Mouse (Mus musculus) urinary bladder, postnatal 14 days (tissue): Measurements from ENCODE around the gene Tuba1a.
"Not testable (repeated sequence)": the region's sequence is repeated elsewhere in the genome, so short reads cannot be mapped to it uniquely, and the experiment has no call there.

ENCODE experiments used
- DNase-seq: peaks from one replicate; pipeline ENCODE4 v3.0.0; 2021; ENCODE audit warnings: low spot score

The Tuba1a gene

DNA sequence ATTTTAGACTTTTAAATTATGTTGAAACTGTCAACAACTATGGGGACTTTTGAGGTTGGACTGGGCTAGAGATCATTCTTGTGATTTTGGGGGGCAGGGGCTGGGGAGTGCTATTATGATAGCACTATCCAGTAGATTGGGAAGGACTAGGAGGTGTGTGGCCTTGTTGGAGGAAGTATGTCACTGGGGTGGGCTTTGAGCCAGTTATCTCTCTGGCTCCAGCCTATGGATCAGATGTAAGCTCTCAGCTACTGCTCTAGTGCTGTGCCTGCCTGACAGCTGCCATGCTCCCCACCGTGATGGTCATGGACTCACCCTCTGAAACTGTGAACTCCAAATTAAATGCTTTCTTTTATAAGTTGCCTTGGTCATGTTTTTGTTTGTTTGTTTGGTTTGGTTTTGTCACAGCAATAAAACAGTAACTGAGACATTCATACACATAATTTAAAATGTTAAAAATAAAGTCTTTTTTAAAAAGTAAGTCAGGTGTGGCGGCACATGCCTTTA, 30.4 kb downstream of the Tuba1a start:
- no peak for DNase-seq

DNA sequence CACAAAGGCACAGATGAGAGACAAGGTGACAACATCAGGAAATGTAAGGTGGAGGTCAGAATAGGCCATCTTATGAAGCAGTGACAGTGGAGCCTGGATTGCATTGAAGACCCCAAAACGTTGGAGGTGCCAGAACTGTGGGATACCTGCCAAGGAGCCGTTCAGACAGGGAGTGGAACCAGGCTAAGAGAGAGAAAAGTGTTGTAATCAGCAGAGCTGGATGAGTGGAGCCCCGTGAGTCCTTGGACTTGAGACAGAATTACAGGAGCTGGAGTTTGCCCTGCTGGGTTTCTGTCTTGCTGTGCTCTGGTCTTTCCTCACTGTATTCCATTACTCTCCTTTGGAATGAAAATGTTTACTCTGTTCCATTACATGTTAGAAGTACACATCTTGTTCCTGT, 30.9 kb downstream of the Tuba1a start:
- no peak for DNase-seq

DNA sequence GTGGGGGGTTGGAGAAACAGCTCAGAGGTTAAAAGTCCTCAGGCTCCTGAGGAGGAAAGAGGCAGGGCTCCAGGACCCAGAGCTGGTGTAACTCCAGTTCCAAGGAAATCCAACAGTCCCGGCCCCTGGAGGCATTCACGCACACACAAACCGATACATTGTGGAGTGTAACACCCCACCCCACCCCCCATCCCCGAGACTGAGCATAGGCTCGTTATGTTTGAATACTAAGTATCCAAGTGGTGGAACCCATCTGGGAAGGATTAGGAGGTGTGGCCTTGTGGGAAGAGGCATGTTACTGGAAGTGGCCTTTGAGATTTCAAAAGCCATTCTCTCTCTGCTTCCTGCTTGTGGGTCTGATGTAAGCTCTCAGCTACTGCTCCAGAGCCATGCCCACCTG, 32.0 kb downstream of the Tuba1a start:
- no peak for DNase-seq

DNA sequence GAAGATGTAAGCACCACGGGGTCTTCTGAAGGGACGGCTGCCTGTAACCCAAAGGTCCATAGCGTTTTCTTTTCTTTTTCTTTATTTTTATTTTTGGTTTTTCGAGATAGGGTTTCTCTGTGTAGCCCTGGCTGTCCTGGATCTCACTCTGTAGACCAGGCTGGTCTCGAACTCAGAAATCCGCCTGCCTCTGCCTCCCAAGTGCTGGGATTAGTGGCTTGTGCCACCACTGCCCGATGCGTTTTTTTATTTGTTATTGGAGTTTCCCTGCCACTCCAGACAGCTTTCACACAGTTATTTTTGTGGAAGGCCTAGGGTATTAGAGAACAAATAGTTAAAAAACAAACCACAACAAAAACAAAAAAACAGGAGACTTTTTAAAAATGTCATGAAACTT, 35.0 kb downstream of the Tuba1a start:
- DNase-seq, result not testable (repeated sequence)

DNA sequence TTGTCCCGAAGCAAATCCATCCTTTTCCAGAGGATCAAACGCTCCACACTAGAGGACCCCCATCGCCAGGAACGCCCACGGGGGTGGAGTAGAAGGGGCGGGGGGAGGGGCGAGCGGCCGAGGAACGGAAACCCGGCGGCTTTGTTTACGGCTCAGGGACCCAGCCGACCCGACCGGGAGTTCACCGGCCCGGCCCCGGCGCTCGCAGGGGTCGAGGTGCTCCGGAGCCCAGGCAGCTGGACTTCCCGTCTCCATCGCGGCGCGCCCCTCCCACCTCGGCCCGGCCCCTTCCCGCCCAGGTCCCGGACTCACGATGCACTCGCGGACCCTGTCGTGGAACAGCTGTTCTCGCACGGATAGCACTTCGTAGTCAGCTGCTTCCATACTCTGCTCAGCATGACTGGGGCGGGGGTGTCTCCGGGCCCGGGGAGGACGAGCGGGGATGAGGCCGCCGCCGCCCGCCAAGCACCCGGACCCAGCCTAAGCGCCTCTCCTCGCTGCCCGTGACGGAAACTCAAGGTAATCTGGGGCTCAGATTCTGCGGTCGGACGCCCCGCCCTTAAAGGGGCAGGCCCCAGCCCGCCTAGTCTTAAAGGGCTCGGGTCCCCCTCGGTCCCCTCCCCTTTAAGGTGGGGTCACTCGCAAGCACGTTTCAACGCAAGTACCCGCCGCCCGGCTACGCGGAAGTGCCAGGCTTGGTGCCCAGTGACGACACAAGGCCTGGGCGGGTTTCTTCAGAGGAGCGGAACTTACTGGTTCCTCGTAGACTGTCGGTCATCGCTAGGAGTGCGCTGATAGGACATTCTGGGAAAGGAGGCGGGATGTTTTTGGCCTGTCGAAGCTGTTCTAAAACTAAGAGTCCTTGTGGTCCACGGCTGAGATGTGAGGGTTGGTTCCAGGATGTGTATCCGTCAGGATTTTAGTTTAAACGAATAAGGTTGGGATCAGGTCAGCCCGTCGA, 35.7 kb downstream of the Tuba1a start, which contains the start of gene Lmbr1l:
Gene Lmbr1l (minus strand): TSS at position 694 of the 961 bp plus-strand sequence.
- DNase-seq, result peak; percentile 100

DNA sequence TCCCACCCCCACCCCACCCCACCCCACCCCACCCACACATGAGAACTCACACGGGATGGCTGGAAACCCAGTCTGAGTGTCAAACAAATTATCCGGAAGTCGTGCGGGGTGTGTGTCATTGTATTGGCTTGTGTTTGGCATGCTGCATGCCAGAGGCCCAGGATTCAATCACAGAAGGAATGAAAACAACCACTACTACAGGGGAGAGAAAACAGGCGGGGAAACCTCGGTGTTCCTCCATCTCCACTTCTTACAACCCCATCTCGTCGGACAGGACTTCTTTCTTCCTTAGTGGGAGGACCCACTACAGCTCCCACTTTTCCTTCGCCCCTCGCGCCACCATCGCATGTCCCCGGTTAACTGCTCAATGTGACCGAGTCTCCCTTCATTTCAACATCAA, 36.4 kb downstream of the Tuba1a start:
- DNase-seq, result peak; percentile 31

DNA sequence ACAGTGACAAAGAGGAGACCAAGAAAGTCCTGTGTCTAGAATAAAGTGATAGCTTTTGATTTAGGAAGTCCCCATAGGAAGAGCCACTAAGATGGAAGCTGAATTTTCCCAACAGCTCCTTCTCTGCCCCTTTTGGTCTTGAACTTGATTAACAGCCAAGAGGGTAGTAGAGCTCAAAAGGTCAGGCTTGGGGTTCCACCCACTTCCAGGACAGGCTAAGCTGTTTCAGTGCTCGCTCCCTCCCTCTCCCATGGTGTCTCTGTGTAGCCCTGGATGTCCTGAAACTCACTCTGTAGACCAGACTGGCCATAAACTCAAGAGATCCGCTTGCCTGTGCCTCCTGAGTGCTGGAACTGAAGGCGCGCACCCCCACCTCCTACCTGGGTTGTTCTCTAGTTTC, 37.5 kb downstream of the Tuba1a start:
- no peak for DNase-seq

DNA sequence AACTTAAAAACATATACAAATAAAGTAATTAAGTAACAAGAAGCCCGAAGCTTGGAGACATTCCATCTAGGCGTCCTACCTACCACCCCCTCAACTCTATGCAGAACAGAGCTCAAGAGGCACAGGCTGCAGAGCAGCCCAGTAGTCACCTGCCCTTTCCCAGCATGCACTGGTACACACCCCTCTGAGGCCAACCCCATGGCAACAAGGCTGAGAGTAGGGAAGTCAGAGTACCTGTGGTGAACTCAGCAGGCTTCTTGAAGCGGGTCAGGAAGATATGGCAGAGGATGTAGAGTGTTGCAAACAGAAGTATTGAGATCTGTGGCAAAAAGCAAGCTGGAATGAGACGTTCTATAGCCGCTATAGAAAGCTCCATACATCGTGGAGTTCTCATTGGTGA, 38.6 kb downstream of the Tuba1a start:
- DNase-seq, result no peak

DNA sequence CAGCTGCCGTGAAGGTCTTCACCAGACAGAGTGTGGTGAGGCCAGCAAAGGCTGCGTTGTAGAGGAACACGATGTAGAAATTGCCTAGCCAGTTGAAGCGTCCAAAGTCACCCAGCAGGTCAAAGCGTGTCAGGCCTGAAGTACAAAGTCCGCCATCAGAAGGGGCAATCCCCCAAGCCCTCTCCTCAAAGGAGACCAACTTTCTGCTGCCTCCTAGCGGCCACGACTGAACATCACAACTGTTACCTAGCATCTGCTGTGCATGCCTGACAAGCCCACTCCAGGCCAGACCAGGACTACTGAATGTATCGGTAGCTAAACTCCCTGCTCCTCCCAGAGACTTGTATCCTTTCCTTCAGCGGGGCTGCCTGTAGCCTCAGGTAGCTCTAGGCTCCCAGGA, 48.8 kb downstream of the Tuba1a start:
- no peak for DNase-seq

DNA sequence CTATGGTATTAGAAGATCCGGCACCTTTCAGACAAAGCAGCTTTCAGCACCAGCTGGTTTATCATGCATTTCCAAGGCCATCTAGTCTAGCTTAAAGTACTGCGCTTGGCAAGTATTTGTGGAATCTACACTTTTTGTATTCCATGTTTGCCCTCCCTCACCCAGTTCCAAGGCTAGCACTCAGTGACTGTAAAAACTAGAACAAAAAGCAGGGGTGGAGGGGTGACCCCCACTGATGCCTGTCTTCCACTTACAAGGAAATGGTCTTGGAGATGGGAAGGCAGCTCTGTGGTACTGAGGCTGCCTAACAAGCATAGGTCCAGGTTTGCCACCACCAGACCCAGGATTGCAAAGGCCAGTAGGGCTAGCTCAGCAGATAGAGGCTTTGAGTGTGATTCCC, 50.9 kb downstream of the Tuba1a start:
- no peak for DNase-seq

DNA sequence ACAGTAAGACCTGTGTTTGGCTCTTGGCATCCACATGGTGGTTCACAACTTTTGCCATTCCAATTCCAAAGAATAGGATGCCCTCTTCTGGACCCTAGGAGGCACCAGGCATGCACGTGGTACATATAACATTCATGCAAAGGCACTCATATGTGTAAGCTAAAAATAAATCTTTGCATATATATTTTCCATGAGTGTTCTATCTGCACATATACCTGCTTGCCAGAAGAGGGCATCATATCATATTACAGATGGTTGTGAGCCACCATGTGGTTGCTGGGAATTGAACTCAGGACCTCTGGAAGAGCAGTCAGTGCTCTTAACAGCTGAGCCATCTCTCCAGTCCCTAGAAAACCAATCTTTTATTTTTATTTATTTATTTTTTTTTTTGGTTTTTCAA, 52.0 kb downstream of the Tuba1a start:
- no peak for DNase-seq
